Mouse (Mus musculus) embryonic facial prominence, embryonic 14.5 days (tissue): ENCODE results near the gene Rpl41. TPM values are rescaled to one million over a fixed set of nuclear protein-coding genes. Genes with fewer than 3 reads are reported as not detected.
A peak's percentile ranks its signal among the peaks of the same experiment; 100 is the strongest.

Experiments
- ATAC-seq: fragments of 200-750 bp; cut with Nextera tagmentation; 2 replicates; pipeline ENCODE4 v1.8.0; 2017; ENCODE audit warnings: low read depth, moderate number of reproducible peaks, moderate TSS enrichment
- DNase-seq: peaks from one replicate; pipeline ENCODE4 v3.0.0-alpha.2; 2015; ENCODE audit warnings: low spot score
- H3K27ac ChIP-seq: fragments of 300-500 bp; sonication (generic); replicated peaks from 2 replicates; pipeline ENCODE4 v1.5.1; 2014; ENCODE audit warnings: low read depth, mild to moderate bottlenecking, low read length, moderate library complexity
- H3K27me3 ChIP-seq: fragments of 300-500 bp; sonication (generic); replicated peaks from 2 replicates; pipeline ENCODE4 v1.6.1; 2014; ENCODE audit warnings: low read length; ENCODE audit not compliant: control insufficient read depth, insufficient read depth
- H3K36me3 ChIP-seq: fragments of 300-500 bp; sonication (generic); 2 replicates; pipeline ENCODE4 v1.6.1; 2014; ENCODE audit warnings: low read length, mixed read lengths; ENCODE audit not compliant: control insufficient read depth, insufficient read depth
- H3K4me1 ChIP-seq: fragments of 300-500 bp; sonication (generic); 2 replicates; pipeline ENCODE4 v1.6.1; 2014; ENCODE audit warnings: antibody characterized with exemption, low read length; ENCODE audit not compliant: control insufficient read depth, insufficient read depth
- H3K4me2 ChIP-seq: fragments of 300-500 bp; sonication (generic); 2 replicates; pipeline ENCODE4 v1.6.1; 2014; ENCODE audit warnings: low read depth, mild to moderate bottlenecking, low read length, moderate library complexity, mixed read lengths
- H3K4me3 ChIP-seq: fragments of 300-500 bp; sonication (generic); 2 replicates; pipeline ENCODE4 v1.5.1; 2014; ENCODE audit warnings: low read depth, mild to moderate bottlenecking, low read length
- H3K9ac ChIP-seq: fragments of 300-500 bp; sonication (generic); 2 replicates; pipeline ENCODE4 v1.6.1; 2014; ENCODE audit warnings: low read depth, mild to moderate bottlenecking, low read length, moderate library complexity, mixed read lengths
- H3K9me3 ChIP-seq: fragments of 300-500 bp; sonication (generic); 2 replicates; pipeline ENCODE4 v1.6.1; 2016; ENCODE audit warnings: low read length; ENCODE audit not compliant: control insufficient read depth
- WGBS: fragments of 180-500 bp; shearing (Covaris S2); extraction: QIAGEN DNeasy Blood & Tissue Kit; methylation state at CpG from one replicate; pipeline ENCODE4 v1.1.7; 2014; 5-methylcytosine and 5-hydroxymethylcytosine counted together
- polyA plus RNA-seq: library from polyadenylated mRNA; unstranded; fragments of >200 nt; fragmentation: Nextera tagmentation; extraction: Ambion mirVana; gene quantifications from 2 replicates; pipeline ENCODE4 v1.2.1, GENCODE M21; 2014

Gene Rpl41
- polyA plus RNA-seq, 1 experiment from 2014 or later: 5,119 TPM

DNA sequence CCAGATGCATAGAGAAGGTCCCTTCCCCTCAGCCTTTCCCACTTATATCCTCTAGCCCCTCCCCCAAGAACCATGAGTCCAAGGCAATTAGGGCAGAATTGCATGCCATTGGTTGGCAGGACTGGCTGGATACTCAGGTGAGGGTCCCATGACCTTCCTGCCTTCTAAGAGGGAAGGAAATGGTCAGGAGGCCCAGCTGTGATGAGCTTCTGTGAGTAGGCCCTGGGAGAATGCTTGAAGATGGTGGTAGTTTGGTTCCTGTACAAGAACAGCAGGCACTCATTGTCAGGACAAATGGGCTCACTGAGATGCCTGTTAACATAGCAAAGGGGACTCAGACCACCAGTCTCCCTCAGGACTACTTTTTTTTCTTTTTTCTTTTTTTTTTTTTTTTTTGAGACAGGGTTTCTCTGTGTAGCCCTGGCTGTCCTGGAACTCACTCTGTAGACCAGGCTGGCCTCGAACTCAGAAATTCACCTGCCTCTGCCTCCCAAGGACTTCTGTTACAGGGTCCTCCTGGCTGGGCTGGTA is 10.7 kb downstream of the Rpl41 start:
- Histone ChIP-seq H3K9ac (no peak overlapping the region), H3K4me1 (peaks cover 4% of the 10 kb centered on the region; the same call in 1 of the 2 replicates), H3K36me3 (peaks cover 19% of the 10 kb centered on the region), H3K27ac (no peak overlapping the region), H3K27me3 (no peaks in the 10 kb centered on the region), H3K9me3 (no peaks in the 10 kb centered on the region), H3K4me3 (no peak overlapping the region), H3K4me2 (no peak overlapping the region)
- WGBS: 100% methylated on average over 1 of the region's 1 CpGs
- ATAC-seq (no peak), DNase-seq (no peak)

DNA sequence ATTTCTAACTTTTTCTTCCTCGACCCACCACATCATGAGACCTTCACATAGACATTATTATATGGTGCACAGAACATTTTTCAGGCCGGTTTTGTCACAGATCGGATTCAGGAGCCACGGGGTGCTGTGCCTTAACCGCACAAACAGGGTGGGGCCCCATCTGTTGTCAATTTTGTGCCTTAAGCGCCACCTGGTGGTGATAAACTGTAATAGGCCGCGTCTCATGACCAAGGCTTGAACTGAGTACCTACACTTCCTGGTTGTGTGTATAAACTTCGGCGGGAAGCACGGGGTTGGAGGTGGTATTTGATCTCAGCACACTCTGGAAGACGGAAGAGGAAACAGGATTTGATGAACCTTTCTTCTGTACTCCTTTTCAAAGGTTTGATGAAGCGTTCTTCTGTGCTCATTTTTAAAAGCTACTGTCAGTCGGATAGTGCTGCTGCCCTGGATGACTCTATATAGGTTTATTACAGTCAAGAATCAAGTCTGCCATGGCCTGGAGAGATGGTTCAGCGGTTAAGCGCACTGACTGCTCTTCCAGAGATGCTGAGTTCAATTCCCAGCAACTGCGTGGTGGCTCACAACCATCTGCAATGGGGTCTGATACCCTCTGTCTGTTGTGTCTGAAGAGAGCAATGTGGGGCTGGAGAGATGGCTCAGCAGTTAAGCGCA is 12.7 kb downstream of the Rpl41 start:
- DNase-seq (peak; percentile 94), ATAC-seq (peak; percentile 96)
- H3K4me3 ChIP-seq: peak overlapping the region; percentile 16
- H3K4me2 ChIP-seq: peak overlapping the region; percentile 50
- no peaks in the 10 kb centered on the region for H3K27me3 ChIP-seq
- 0 out of 2 replicates have a peak, but pooled peaks cover 3% of the 10 kb centered on the region for H3K36me3 ChIP-seq
- 13% methylated on average over 18 of the region's 18 CpGs for WGBS
- H3K27ac ChIP-seq: peak overlapping the region; percentile 40
- peaks cover 4% of the 10 kb centered on the region; the same call in 1 of the 2 replicates for H3K4me1 ChIP-seq
- no peaks in the 10 kb centered on the region for H3K9me3 ChIP-seq
- H3K9ac ChIP-seq: peak overlapping the region; percentile 49

DNA sequence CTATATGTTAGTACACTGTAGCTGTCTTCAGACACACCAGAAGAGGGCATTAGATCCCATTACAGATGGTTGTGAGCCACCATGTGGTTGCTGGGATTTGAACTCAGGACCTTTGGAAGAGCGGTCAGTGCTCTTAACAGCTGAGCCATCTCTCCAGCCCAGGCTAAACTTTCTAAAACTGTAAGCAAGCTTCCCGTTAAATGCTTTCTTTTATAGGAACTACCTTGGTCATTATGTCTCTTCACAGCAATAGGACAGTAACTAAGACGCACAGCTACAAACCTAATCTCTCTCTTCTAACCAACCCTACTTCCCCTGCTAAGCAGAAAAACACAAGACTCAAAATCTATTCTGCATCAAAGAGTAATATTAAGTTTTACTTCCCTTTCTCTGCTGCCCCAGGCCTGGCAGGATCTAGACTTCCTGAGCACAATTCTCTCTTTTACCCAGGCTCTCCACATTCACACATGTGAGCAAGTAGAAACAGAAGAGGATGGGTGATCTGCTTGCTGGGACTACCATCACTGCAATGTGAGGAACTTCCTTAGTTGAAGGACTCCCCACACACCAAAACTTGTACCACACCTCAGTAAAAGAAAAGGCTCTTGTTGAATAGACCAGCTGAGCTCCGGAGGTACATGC is 13.4 kb downstream of the Rpl41 start:
- Histone ChIP-seq H3K27ac (peak overlapping the region; percentile 40), H3K4me2 (peak overlapping the region; percentile 50), H3K9ac (peak overlapping the region; percentile 49), H3K4me3 (peak overlapping the region; percentile 16), H3K27me3 (no peaks in the 10 kb centered on the region), H3K4me1 (peaks cover 4% of the 10 kb centered on the region; the same call in 1 of the 2 replicates), H3K36me3 (no peaks in the 10 kb centered on the region), H3K9me3 (no peaks in the 10 kb centered on the region)
- DNase-seq: no peak
- WGBS: 72% methylated on average over 4 of the region's 4 CpGs
- peak; percentile 43; the same call in 1 of the 2 replicates for ATAC-seq

DNA sequence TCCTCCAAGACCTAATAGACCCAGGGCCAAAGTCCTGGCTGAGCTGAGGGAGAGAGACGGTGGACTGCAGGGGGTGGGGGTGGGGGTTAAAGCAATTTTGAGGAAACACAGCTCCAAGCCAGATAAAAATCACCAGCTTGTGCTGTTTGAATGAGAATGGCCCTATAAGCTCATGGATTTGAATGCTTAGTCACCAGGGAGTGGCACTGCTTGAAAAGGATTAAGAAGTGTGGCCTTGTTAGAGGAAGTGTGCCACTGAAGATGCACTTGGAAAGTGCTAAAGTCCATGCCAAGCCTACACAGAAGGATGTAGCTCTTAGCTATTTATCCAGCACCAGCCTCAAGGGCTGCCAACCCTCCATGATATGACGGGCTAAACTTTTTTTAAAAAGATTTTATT is 13.9 kb downstream of the Rpl41 start:
- Histone ChIP-seq H3K4me3 (no peak overlapping the region), H3K27ac (no peak overlapping the region), H3K9ac (no peak overlapping the region), H3K36me3 (no peaks in the 10 kb centered on the region), H3K9me3 (no peaks in the 10 kb centered on the region), H3K27me3 (no peaks in the 10 kb centered on the region), H3K4me2 (no peak overlapping the region), H3K4me1 (peaks cover 4% of the 10 kb centered on the region; the same call in 1 of the 2 replicates)
- ATAC-seq (no peak), DNase-seq (no peak)
- 59% methylated on average over 2 of the region's 2 CpGs for WGBS

- ATAC-seq (peak; percentile 19; the same call in 1 of the 2 replicates), DNase-seq (no peak)
- peak overlapping the region; percentile 50 for H3K9ac ChIP-seq
- H3K4me2 ChIP-seq: peak overlapping the region; percentile 97
- 0 out of 2 replicates have a peak, but pooled peaks cover 8% of the 10 kb centered on the region for H3K4me1 ChIP-seq
- peak overlapping the region; percentile 82 for H3K4me3 ChIP-seq
- H3K9me3 ChIP-seq: no peaks in the 10 kb centered on the region
- 29% methylated on average over 28 of the region's 28 CpGs for WGBS
- H3K27me3 ChIP-seq: peaks cover 11% of the 10 kb centered on the region; the same call in 1 of the 2 replicates
- 0 out of 2 replicates have a peak, but pooled peaks cover 7% of the 10 kb centered on the region for H3K36me3 ChIP-seq
- H3K27ac ChIP-seq: peak overlapping the region; percentile 63
Measured at GRCm38 (mm10) chr10:128526366-128527356, 22.4 kb downstream of the Rpl41 start.

DNA sequence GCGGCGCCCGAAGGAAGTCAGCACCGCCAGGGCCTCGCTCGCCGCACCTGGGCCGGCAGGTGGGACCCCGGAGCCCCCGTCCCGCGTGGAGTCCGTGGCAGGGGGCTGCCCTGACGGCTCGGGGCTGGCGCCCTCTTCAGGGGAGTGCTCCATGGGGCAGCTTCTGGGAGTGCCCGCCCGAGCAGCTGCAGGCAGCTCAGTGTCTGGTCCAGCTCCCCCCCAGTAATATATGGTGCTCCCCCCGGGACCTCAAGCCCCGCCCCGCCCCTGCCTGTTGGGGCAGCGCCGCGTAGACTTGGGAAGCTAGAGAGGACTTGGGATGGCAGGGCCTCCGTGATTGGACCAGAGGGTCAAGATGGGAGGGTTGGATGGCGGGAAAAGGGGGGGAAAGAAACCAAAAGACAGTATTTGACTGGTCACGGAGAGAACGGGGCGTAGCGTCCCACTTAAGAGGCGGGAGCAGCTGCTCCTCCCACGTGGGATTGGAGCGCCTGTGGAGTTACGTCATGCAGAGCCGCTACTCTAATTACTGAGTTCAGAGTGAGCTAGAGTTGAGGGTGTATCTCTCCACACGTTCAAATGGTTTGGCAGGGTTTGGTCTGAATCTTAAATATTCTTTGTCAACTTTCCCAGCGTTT is 23.3 kb downstream of the Rpl41 start, which contains the start of gene Esyt1:
Gene Esyt1, minus strand, starts transcription at position 201 of the 638 bp plus-strand sequence.
- H3K4me2 ChIP-seq: peak within 1 kb of the TSS; percentile 97
- 0 out of 2 replicates have a peak, but pooled peaks cover 8% of the 10 kb centered on the region for H3K4me1 ChIP-seq
- H3K27me3 ChIP-seq: peaks cover 11% of the 10 kb centered on the region; the same call in 1 of the 2 replicates
- peak within 1 kb of the TSS; percentile 82 for H3K4me3 ChIP-seq
- under 1% methylated on average over 29 of the region's 37 CpGs for WGBS
- H3K9me3 ChIP-seq: no peaks in the 10 kb centered on the region
- H3K27ac ChIP-seq: peak within 1 kb of the TSS; percentile 88
- H3K36me3 ChIP-seq: peaks cover 15% of the 10 kb centered on the region; the same call in 1 of the 2 replicates
- DNase-seq (peak; percentile 100), ATAC-seq (peak; percentile 98)
- peak within 1 kb of the TSS; percentile 81 for H3K9ac ChIP-seq

DNA sequence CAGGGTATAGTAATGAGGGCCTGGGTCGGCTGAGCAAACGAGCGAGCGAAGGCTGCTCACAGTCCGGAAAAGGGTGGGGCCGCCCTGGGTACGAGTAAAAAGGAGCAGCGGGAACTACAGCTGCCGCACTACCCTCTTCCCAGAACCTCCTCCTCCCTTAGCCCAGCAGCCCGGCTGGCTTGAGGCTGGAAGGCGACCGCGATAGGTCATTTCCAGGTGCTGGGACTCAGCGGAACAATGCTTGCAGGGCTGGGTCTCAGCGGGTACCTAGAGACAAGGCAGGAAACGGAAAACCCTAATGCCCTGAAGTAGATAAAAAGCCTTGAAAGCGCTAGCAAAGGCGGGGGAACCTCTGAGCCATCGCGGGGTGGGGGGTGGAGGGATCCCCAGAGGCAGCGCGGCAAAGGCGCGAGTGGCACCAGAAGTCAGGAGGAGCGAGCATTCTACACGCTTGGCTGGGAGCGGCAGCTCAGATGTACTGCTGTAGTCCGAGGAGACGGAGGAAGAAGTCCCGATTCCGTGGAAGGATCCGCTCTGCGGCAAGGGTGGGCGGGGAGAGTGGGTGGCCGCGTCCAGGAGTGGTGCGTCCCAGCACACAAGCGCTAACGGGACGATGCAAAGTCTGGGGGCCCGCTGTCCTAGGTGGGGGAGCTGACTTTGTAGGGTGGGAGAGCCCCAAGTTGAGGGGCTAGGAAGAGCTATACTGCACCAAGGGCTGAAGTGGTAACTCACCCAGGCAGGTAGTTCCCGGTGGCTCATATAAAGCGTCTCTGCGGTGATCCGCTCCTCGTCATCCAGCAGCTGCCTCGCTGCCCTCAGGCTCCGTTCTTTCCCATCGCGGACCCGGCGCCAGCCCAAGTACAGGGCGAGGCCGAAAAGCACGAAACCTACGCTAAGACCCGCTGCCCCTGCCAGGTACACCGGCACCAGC is 24.1 kb downstream of the Rpl41 start:
- Histone ChIP-seq H3K27me3 (peaks cover 11% of the 10 kb centered on the region; the same call in 1 of the 2 replicates), H3K4me2 (peak overlapping the region; percentile 97), H3K4me1 (0 out of 2 replicates have a peak, but pooled peaks cover 8% of the 10 kb centered on the region), H3K36me3 (peaks cover 23% of the 10 kb centered on the region; the same call in 1 of the 2 replicates), H3K9me3 (no peaks in the 10 kb centered on the region), H3K4me3 (peak overlapping the region; percentile 82), H3K9ac (peak overlapping the region; percentile 81), H3K27ac (peak overlapping the region; percentile 88)
- ATAC-seq (peak; percentile 27), DNase-seq (peak; percentile 76)
- WGBS: 1% methylated on average over 57 of the region's 58 CpGs
